Mouse (Mus musculus) E14TG2a.4 (cell line): Measurements from ENCODE around the gene Trim60.

Experiments
- CTCF ChIP-seq: conservative IDR thresholded peaks from 2 replicates; pipeline ENCODE4 v1.5.1; 2014; ENCODE audit warnings: low read length
- NANOG ChIP-seq: IDR thresholded peaks from 2 replicates; pipeline ENCODE4 v1.6.1; 2014; ENCODE audit warnings: borderline replicate concordance, low read length, mixed read lengths
- POU5F1 ChIP-seq: IDR thresholded peaks from 2 replicates; pipeline ENCODE4 v1.6.1; 2014; ENCODE audit warnings: low read length, borderline replicate concordance

DNA sequence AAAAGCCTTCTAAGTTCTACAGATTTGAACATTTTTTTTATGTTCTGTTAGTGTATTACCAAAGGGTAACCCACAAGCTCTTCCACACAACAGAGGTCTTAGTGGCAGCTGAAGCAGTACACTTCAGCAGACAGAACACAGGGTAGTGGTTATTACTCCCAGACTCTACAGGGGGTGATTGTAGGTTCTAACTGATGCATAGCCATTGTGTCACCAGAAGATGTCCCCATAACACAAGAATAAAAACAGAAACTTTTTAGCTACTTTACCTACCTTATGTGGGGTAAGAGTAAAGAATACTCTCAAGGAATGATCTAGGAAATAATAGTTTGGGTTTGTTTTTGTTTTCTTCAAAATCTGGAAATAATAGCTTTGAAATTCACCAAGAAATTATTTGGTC is 55.5 kb downstream of the Trim60 start:
- TF ChIP-seq CTCF (no peak), POU5F1 (no peak), NANOG (no peak)
